7 mouse cellular contexts compared by ENCODE assay signal in the genomic region with DNA sequence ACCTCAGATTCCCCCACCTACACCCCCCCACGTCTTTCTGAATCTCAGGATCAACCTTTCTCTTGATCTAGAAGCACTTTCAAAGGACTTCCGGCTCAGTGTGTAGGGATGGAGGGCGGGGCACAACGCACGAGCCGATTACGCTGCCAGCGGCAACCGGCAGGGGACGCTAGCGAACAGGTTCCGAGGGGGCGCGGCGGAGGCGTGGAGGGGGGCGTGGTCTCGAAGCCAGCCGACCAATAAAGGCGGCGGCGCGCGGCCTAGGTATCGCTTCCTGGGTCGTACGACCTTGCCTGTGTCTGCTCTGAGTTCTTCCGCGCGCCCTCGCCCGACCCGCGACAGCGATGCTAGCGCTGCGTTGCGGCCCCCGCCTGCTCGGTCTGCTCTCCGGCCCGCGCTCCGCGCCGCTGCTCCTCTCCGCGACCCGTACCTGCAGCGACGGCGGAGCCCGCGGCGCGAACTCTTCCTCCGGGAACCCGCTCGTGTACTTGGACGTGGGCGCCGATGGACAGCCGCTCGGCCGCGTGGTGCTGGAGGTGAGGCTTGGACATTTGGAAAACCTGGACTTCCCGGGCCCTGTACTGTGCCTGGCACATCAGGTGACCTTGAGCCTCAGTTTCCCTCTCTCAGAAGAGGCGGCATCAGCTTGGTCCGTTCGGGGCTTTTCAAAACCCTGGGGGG. TPM values are rescaled to one million over a fixed set of nuclear protein-coding genes. Genes with fewer than 3 reads are reported as not detected.
DNase-seq lines count a peak whose midpoint lies in the region; ATAC-seq lines count a peak whose summit lies in the region.

Gene Ppif, plus strand, starts transcription at position 267 of the 681 bp plus-strand sequence.

- peak; percentile 99 for DNase-seq in adrenal gland, postnatal 10 days
- DNase-seq in embryonic facial prominence, embryonic 10.5 days (ENCODE audit: low spot score): peak; percentile 98
- peak; percentile 93 for DNase-seq in kidney, adult 11 months
- peak; percentile 100 for DNase-seq in limb, embryonic 10.5 days (ENCODE audit: low spot score)
- DNase-seq in spleen, adult 12 weeks (ENCODE audit: low spot score): peak; percentile 95

- H3K9ac ChIP-seq in midbrain, embryonic 13.5 days (replicated peaks): peak within 1 kb of the TSS; percentile 75

- peaks cover 25% of the 10 kb centered on the region for H3K4me1 ChIP-seq in embryonic facial prominence, embryonic 10.5 days
- peaks cover 34% of the 10 kb centered on the region for H3K4me1 ChIP-seq in limb, embryonic 10.5 days
- peaks cover 29% of the 10 kb centered on the region for H3K4me1 ChIP-seq in midbrain, embryonic 13.5 days (replicated peaks)

- peak within 1 kb of the TSS; percentile 81 for H3K4me3 ChIP-seq in embryonic facial prominence, embryonic 10.5 days
- peak within 1 kb of the TSS; percentile 79 for H3K4me3 ChIP-seq in limb, embryonic 10.5 days
- H3K4me3 ChIP-seq in midbrain, embryonic 13.5 days (replicated peaks): peak within 1 kb of the TSS; percentile 76

- WGBS in embryonic facial prominence, embryonic 10.5 days: under 1% methylated on average over 70 of the region's 70 CpGs
- under 1% methylated on average over 70 of the region's 70 CpGs for WGBS in limb, embryonic 10.5 days
- under 1% methylated on average over 69 of the region's 70 CpGs for WGBS in midbrain, embryonic 13.5 days

- H3K4me2 ChIP-seq in midbrain, embryonic 13.5 days (replicated peaks): peak within 1 kb of the TSS; percentile 79

- ATAC-seq in granulocyte monocyte progenitor cell, adult 5-6 weeks (replicated peaks; ENCODE audit: poor library complexity, severe bottlenecking): peak; percentile 94
- peak; percentile 95 for ATAC-seq in midbrain, embryonic 13.5 days

- H3K27ac ChIP-seq in embryonic facial prominence, embryonic 10.5 days (replicated peaks): peak within 1 kb of the TSS; percentile 88
- H3K27ac ChIP-seq in limb, embryonic 10.5 days: peak within 1 kb of the TSS; percentile 89
- H3K27ac ChIP-seq in midbrain, embryonic 13.5 days: peak within 1 kb of the TSS; percentile 45; the same call in 1 of the 2 replicates

- peaks cover 36% of the 10 kb centered on the region for H3K36me3 ChIP-seq in embryonic facial prominence, embryonic 10.5 days (replicated peaks)
- peaks cover 34% of the 10 kb centered on the region for H3K36me3 ChIP-seq in limb, embryonic 10.5 days
- peaks cover 35% of the 10 kb centered on the region for H3K36me3 ChIP-seq in midbrain, embryonic 13.5 days

- H3K27me3 ChIP-seq in embryonic facial prominence, embryonic 10.5 days (replicated peaks; ENCODE audit: low read depth, poor library complexity, severe bottlenecking): no peaks in the 10 kb centered on the region
- no peaks in the 10 kb centered on the region for H3K27me3 ChIP-seq in limb, embryonic 10.5 days (ENCODE audit: low read depth, poor library complexity, severe bottlenecking)
- no peaks in the 10 kb centered on the region for H3K27me3 ChIP-seq in midbrain, embryonic 13.5 days

- H3K9me3 ChIP-seq in embryonic facial prominence, embryonic 10.5 days: no peaks in the 10 kb centered on the region
- no peaks in the 10 kb centered on the region for H3K9me3 ChIP-seq in limb, embryonic 10.5 days (replicated peaks)
- H3K9me3 ChIP-seq in midbrain, embryonic 13.5 days: no peaks in the 10 kb centered on the region

RNA-seq across cellular contexts. Expression of gene Ppif, which starts in this region (rescaled TPM):
- 10 to 100 TPM; 47.9 to 66.6 TPM for total RNA-seq in adrenal gland, postnatal 10 days (2021)
- polyA plus RNA-seq in embryonic facial prominence, embryonic 10.5 days (2016; fragmentation: Nextera tagmentation; extraction: Ambion mirVana): 76.6 and 77.0 TPM in 2 replicates
- 91.9 and 93.5 TPM in 2 replicates for total RNA-seq in granulocyte monocyte progenitor cell, adult 5-6 weeks (2014; fragmentation: Nextera tagmentation)
- 21.8 and 23.8 TPM in 2 replicates for total RNA-seq in granulocyte monocyte progenitor cell, adult 5-6 weeks (2017)
- polyA plus RNA-seq in limb, embryonic 10.5 days (2016; fragmentation: Nextera tagmentation; extraction: Ambion mirVana): 56.8 and 67.3 TPM in 2 replicates
- 25.3 and 25.5 TPM in 2 replicates for polyA plus RNA-seq in midbrain, embryonic 13.5 days (2015; fragmentation: Nextera tagmentation; extraction: Ambion mirVana)

Comparison
In these comparisons a context has a peak if more than half of its experiments do, and no peak if none do; other contexts are left out.
1. Peak in every context shown above with its lines: DNase-seq, ATAC-seq, H3K4me3 ChIP-seq and H3K27ac ChIP-seq.